Mouse (Mus musculus): ENCODE data around the gene Akap7. TPM values are rescaled to one million over a fixed set of nuclear protein-coding genes. Genes with fewer than 3 reads are reported as not detected.

Gene Akap7
- polyA plus RNA-seq, 1 experiment from 2014 or later = 23.1 TPM

- WGBS = 72% methylated on average over 5 of the region's 5 CpGs
Measured at GRCm38 (mm10) chr10:25224371-25224770, 83.3 kb downstream of the Akap7 start.

GRCm38 (mm10) chr10:25220754-25221153 lies 86.9 kb downstream of the Akap7 start:
- ATAC-seq (ENCODE audit: low FRiP score, low TSS enrichment) = no peak
- TF ChIP-seq EP300 (optimal IDR thresholded peaks at IDR 0.05) (no peak), CTCF (IDR thresholded peaks at IDR 0.05; ENCODE audit: low read depth) (no peak)
- Histone ChIP-seq H3K4me2 (replicated peaks; ENCODE audit: low read depth) (no peak overlapping the region), H3K4me1 (replicated peaks; ENCODE audit: control insufficient read depth, insufficient read depth) (no peaks in the 10 kb centered on the region), H3K9me3 (ENCODE audit: control insufficient read depth, low read length) (no peaks in the 10 kb centered on the region), H3K27ac (replicated peaks) (no peak overlapping the region), H3K36me3 (ENCODE audit: control insufficient read depth, insufficient read depth, low read length) (no peaks in the 10 kb centered on the region), H3K4me3 (ENCODE audit: low read depth, low read length) (no peak overlapping the region), H3K9ac (ENCODE audit: low read length) (no peak overlapping the region), H3K27me3 (ENCODE audit: control insufficient read depth, insufficient read depth, low read length) (no peaks in the 10 kb centered on the region)
- DNase-seq (ENCODE audit: low spot score) = no peak
- 91% methylated on average over 3 of the region's 3 CpGs for WGBS

More at GRCm38 (mm10) chr10:25224371-25224770, 83.3 kb downstream of the Akap7 start:
- DNase-seq (ENCODE audit: low spot score) = no peak
- Histone ChIP-seq H3K4me1 (replicated peaks; ENCODE audit: control insufficient read depth, insufficient read depth) (no peaks in the 10 kb centered on the region), H3K27ac (replicated peaks) (no peak overlapping the region), H3K9ac (ENCODE audit: low read length) (no peak overlapping the region), H3K36me3 (ENCODE audit: control insufficient read depth, insufficient read depth, low read length) (no peaks in the 10 kb centered on the region), H3K4me2 (replicated peaks; ENCODE audit: low read depth) (no peak overlapping the region), H3K9me3 (ENCODE audit: control insufficient read depth, low read length) (no peaks in the 10 kb centered on the region), H3K27me3 (ENCODE audit: control insufficient read depth, insufficient read depth, low read length) (no peaks in the 10 kb centered on the region), H3K4me3 (ENCODE audit: low read depth, low read length) (no peak overlapping the region)
- TF ChIP-seq CTCF (IDR thresholded peaks at IDR 0.05; ENCODE audit: low read depth) (no peak), EP300 (optimal IDR thresholded peaks at IDR 0.05) (no peak)
- ATAC-seq (ENCODE audit: low FRiP score, low TSS enrichment) = no peak

- H3K4me1 ChIP-seq (replicated peaks; ENCODE audit: control insufficient read depth, insufficient read depth) = no peaks in the 10 kb centered on the region
- no peak for TF ChIP-seq EP300 (optimal IDR thresholded peaks at IDR 0.05)
- H3K4me2 ChIP-seq (replicated peaks; ENCODE audit: low read depth) = no peak overlapping the region
- ATAC-seq (ENCODE audit: low FRiP score, low TSS enrichment) (no peak), DNase-seq (ENCODE audit: low spot score) (no peak)
- no peak overlapping the region for H3K9ac ChIP-seq (ENCODE audit: low read length)
- WGBS = 86% methylated on average over 15 of the region's 15 CpGs
- H3K4me3 ChIP-seq (ENCODE audit: low read depth, low read length) = no peak overlapping the region
- no peaks in the 10 kb centered on the region for H3K9me3 ChIP-seq (ENCODE audit: control insufficient read depth, low read length)
- H3K27me3 ChIP-seq (ENCODE audit: control insufficient read depth, insufficient read depth, low read length) = no peaks in the 10 kb centered on the region
- H3K27ac ChIP-seq (replicated peaks) = no peak overlapping the region
- H3K36me3 ChIP-seq (ENCODE audit: control insufficient read depth, insufficient read depth, low read length) = no peaks in the 10 kb centered on the region
Measured at GRCm38 (mm10) chr10:25219901-25220495, 87.7 kb downstream of the Akap7 start.

DNA sequence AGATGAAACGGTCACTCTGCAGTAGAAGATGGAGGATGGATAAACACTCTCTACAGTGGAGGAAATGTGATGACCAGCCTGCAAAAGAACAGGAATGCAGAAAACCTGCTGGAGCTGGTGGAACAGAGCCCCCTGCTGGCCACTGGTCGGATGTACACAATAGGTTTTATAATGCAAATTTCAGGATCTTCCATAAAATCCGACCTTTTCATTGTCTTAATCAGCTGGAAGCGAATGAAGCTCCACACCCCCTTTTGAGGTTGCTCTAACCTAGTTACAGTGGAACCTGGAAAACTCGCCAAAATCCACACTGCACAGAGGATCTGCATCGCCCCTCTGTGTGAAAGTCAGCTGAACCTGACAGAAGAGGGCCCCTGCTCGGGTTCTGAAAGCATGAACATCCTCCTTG lies 88.4 kb downstream of the Akap7 start:
- Histone ChIP-seq H3K27ac (replicated peaks) (no peak overlapping the region), H3K4me1 (replicated peaks; ENCODE audit: control insufficient read depth, insufficient read depth) (no peaks in the 10 kb centered on the region), H3K9ac (ENCODE audit: low read length) (no peak overlapping the region), H3K4me2 (replicated peaks; ENCODE audit: low read depth) (no peak overlapping the region), H3K36me3 (ENCODE audit: control insufficient read depth, insufficient read depth, low read length) (no peaks in the 10 kb centered on the region), H3K27me3 (ENCODE audit: control insufficient read depth, insufficient read depth, low read length) (no peaks in the 10 kb centered on the region), H3K4me3 (ENCODE audit: low read depth, low read length) (no peak overlapping the region), H3K9me3 (ENCODE audit: control insufficient read depth, low read length) (no peaks in the 10 kb centered on the region)
- ATAC-seq (ENCODE audit: low FRiP score, low TSS enrichment) = no peak
- 25% methylated on average over 7 of the region's 7 CpGs for WGBS
- peak; percentile 71 for DNase-seq (ENCODE audit: low spot score)
- TF ChIP-seq EP300 (optimal IDR thresholded peaks at IDR 0.05) (no peak), CTCF (IDR thresholded peaks at IDR 0.05; ENCODE audit: low read depth) (peak; percentile 91)

DNA sequence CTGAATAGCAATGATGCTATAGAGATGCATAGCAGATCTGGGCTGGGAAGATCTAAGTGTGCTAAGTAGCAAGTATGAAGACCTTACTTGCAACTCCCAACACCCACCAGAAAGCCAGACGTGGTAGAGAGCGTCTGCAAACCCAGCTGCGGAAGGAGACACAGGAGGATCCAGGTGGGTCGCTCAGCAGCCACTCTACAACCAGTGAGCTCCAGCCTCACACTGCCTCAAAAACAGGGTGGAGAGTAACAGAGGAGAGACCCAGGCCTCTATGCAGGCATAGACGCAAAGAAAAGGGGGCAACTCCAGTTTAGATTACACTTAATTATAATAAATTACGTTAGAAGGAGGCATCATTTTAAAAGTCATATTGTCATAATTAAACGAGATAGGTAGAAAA lies 88.9 kb downstream of the Akap7 start:
- H3K4me1 ChIP-seq (replicated peaks; ENCODE audit: control insufficient read depth, insufficient read depth) = no peaks in the 10 kb centered on the region
- DNase-seq (ENCODE audit: low spot score) (no peak), ATAC-seq (ENCODE audit: low FRiP score, low TSS enrichment) (no peak)
- no peak overlapping the region for H3K4me3 ChIP-seq (ENCODE audit: low read depth, low read length)
- H3K36me3 ChIP-seq (ENCODE audit: control insufficient read depth, insufficient read depth, low read length) = no peaks in the 10 kb centered on the region
- no peak overlapping the region for H3K27ac ChIP-seq (replicated peaks)
- no peak for TF ChIP-seq EP300 (optimal IDR thresholded peaks at IDR 0.05)
- TF ChIP-seq CTCF (IDR thresholded peaks at IDR 0.05; ENCODE audit: low read depth) = no peak
- H3K4me2 ChIP-seq (replicated peaks; ENCODE audit: low read depth) = no peak overlapping the region
- 71% methylated on average over 7 of the region's 7 CpGs for WGBS
- no peaks in the 10 kb centered on the region for H3K27me3 ChIP-seq (ENCODE audit: control insufficient read depth, insufficient read depth, low read length)
- H3K9ac ChIP-seq (ENCODE audit: low read length) = no peak overlapping the region
- no peaks in the 10 kb centered on the region for H3K9me3 ChIP-seq (ENCODE audit: control insufficient read depth, low read length)

DNA sequence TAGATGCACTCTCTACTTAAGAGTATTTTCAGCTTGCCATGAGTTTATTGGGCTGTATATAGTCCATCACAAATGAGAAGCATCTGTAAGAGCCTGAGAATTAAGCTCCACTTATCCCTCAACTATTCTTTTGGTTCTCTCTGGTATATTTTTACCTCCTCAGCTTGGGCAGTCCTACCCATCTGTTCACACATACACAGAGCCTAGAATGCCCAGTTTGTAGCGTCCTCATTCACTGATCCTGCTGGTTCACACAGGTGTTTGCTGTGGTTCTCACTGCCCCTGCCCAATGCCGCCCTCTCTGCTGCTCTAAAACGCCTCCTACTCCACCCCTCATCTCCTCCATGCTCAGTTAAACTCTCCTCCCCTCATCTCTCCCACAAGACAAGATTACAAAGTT lies 91.7 kb downstream of the Akap7 start:
- Histone ChIP-seq H3K4me2 (replicated peaks; ENCODE audit: low read depth) (no peak overlapping the region), H3K36me3 (ENCODE audit: control insufficient read depth, insufficient read depth, low read length) (no peaks in the 10 kb centered on the region), H3K9ac (ENCODE audit: low read length) (no peak overlapping the region), H3K9me3 (ENCODE audit: control insufficient read depth, low read length) (no peaks in the 10 kb centered on the region), H3K4me3 (ENCODE audit: low read depth, low read length) (no peak overlapping the region), H3K27me3 (ENCODE audit: control insufficient read depth, insufficient read depth, low read length) (no peaks in the 10 kb centered on the region), H3K4me1 (replicated peaks; ENCODE audit: control insufficient read depth, insufficient read depth) (no peaks in the 10 kb centered on the region), H3K27ac (replicated peaks) (no peak overlapping the region)
- ATAC-seq (ENCODE audit: low FRiP score, low TSS enrichment) (no peak), DNase-seq (ENCODE audit: low spot score) (no peak)
- TF ChIP-seq CTCF (IDR thresholded peaks at IDR 0.05; ENCODE audit: low read depth) (no peak), EP300 (optimal IDR thresholded peaks at IDR 0.05) (no peak)
- WGBS = 90% methylated on average over 3 of the region's 3 CpGs

Data from stomach, postnatal 0 days (tissue).